Mouse (Mus musculus) kidney, postnatal 10 days (tissue): ENCODE measurements around the gene Gstm1.
"Not testable (repeated sequence)": the region's sequence is repeated elsewhere in the genome, so short reads cannot be mapped to it uniquely, and the experiment has no call there.

ENCODE experiments used
- DNase-seq: peaks from one replicate; pipeline ENCODE4 v3.0.0; 2021; ENCODE audit warnings: mixed read lengths

Gstm1 gene

GRCm38 (mm10) chr3:108017473-108018189, at the start of gene Gstm1:
Gstm1 (minus strand) TSS chr3:108017973.
- DNase-seq: peak; percentile 97

- DNase-seq: no peak
These were observed 49.7 kb upstream of the Gstm1 start for GRCm38 (mm10) chr3:108067370-108067934.

GRCm38 (mm10) chr3:108065551-108065950, 47.8 kb upstream of the Gstm1 start:
- no peak for DNase-seq

- no peak for DNase-seq
These were observed 46.9 kb upstream of the Gstm1 start for GRCm38 (mm10) chr3:108064672-108065071.

GRCm38 (mm10) chr3:108062648-108063047, 44.9 kb upstream of the Gstm1 start:
- DNase-seq: no peak

GRCm38 (mm10) chr3:108061420-108061819, 43.6 kb upstream of the Gstm1 start:
- peak; percentile 73 for DNase-seq

GRCm38 (mm10) chr3:108050493-108050892, 32.7 kb upstream of the Gstm1 start:
- DNase-seq: no peak

GRCm38 (mm10) chr3:108048306-108048705, 30.5 kb upstream of the Gstm1 start:
- no peak for DNase-seq

- DNase-seq: no peak
These were observed 29.3 kb upstream of the Gstm1 start for GRCm38 (mm10) chr3:108046944-108047655.

GRCm38 (mm10) chr3:108044394-108045140, 26.8 kb upstream of the Gstm1 start, which contains the start of gene Gstm4:
Gstm4 (minus strand) TSS chr3:108044894.
- peak; percentile 91 for DNase-seq

GRCm38 (mm10) chr3:108033156-108033555, 15.4 kb upstream of the Gstm1 start:
- DNase-seq: peak; percentile 53

GRCm38 (mm10) chr3:108032113-108032512, 14.3 kb upstream of the Gstm1 start:
- peak; percentile 34 for DNase-seq

- DNase-seq: no peak
These were observed 11.0 kb upstream of the Gstm1 start for GRCm38 (mm10) chr3:108028641-108029365.

GRCm38 (mm10) chr3:108026597-108026996, 8.8 kb upstream of the Gstm1 start:
- DNase-seq: no peak

- no peak for DNase-seq
These were observed 8.3 kb upstream of the Gstm1 start for GRCm38 (mm10) chr3:108026049-108026448.

- no peak for DNase-seq
These were observed 7.5 kb upstream of the Gstm1 start for GRCm38 (mm10) chr3:108025318-108025717.

GRCm38 (mm10) chr3:108022650-108023049, 4.9 kb upstream of the Gstm1 start:
- DNase-seq: no peak

GRCm38 (mm10) chr3:108020351-108021022, 2.7 kb upstream of the Gstm1 start:
- DNase-seq: not testable (repeated sequence)

- not testable (repeated sequence) for DNase-seq
These were observed 1.5 kb upstream of the Gstm1 start for GRCm38 (mm10) chr3:108019226-108019625.

GRCm38 (mm10) chr3:108018190-108018820, 532 bp upstream of the Gstm1 start:
- peak; percentile 54 for DNase-seq

GRCm38 (mm10) chr3:108016468-108016867, 1.3 kb downstream of the Gstm1 start:
- DNase-seq: not testable (repeated sequence)
